Mouse (Mus musculus): ENCODE results near the gene Kcnk16. TPM values are rescaled to one million over a fixed set of nuclear protein-coding genes. Genes with fewer than 3 reads are reported as not detected.

Gene Kcnk16
- total RNA-seq, 2 experiments from 2014 or later, result not detected

DNA sequence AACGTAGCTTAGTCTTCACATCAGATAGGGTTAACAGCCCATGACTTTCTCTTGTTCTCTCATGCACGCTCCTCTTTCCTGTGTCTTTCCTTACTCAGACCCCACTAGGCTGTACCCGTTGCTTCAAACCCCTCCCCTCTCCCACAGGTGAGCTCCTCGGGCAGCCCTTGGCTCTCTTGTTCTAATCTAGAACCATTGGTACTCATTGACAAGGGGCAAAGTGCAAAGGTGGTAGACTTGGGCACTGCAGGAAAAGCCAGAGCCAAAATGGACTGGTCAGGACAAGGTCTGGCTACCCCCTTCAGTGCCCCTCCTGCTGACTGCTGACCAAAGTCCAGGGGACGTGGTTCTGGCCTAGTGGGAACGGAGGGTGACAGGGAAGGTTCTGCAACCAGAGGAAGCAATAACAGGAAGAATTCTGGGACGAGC lies 38.9 kb downstream of the Kcnk16 start:
- DNase-seq, result no peak

DNA sequence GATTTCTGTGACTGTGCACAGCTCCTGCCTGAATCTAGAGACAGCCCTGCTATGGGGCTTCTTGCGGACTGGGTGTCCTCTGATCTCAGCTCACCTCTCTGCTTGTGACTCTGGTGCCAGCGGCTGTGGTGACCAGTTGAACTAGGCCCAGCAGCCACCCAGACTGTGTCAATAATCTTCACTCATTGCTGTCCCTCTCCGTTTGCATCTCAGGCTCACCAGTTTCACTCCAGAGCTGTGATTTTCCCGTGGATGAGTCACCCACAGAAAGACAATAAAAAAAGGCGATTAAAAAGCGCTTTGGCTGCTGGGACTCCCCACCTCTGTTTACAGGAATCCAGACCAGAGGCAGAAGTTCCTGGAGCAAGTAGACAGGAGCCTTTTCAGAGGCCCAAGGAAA lies 39.6 kb downstream of the Kcnk16 start:
- DNase-seq, result no peak

DNA sequence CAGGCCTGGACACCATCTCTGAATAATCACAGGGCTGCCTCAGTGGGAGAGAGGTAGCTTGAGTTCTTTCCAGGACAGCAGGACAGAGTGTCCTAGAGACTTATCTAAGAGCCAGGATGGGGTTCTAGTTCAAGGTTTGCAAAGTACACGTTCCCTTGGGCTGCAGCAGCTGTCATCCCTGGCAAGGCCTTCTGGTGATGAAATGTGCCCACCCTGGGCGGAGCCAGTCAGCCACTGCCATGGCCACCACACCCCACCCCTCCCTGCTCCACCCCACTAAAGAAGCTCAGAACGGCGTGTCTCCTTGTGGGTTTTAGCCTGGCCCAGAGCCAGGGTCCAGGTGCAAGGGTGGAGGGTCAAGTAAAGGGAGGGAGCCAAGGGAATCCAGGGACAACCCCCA lies 40.7 kb downstream of the Kcnk16 start:
- peak; percentile 42 for DNase-seq

DNA sequence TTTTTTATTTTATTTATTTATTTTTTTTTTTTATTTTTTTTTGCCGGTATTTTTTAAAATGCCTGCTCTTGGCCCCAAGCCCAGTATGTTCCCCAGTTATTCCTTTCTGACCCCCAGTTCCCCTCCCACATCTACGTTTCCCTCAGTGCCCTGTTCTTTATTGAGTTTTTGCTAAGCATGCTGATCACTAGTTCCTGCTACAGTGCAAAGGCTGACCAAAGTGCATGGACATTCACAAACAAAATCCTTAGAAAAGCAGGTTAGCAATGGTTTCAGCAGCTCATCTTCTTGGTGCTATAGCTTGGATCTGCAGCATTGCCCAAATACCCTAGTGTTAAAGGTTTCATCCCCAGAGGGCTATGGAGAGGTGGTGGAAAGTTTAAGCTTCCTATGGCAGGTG lies 42.0 kb downstream of the Kcnk16 start:
- DNase-seq, result no peak

DNA sequence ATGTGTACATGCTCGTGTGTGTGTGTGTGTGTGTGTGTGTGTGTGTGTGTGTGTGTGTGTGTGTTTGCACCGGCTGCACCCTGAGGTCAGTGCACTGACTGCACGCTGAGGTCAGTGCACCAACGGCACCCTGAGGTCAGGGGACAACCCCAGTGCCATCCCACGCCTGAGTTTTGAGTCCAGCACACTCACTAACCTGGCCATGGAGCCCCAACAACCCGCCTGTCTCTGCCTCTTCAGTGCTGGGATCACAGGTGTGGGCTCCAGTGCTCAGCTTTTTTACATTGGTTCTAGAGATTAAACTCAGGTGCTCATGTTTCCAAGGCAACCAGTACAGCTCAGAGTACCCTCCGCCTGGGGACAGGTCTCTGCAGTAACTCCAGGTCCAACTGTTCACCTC lies 42.5 kb downstream of the Kcnk16 start:
- DNase-seq, result no peak

DNA sequence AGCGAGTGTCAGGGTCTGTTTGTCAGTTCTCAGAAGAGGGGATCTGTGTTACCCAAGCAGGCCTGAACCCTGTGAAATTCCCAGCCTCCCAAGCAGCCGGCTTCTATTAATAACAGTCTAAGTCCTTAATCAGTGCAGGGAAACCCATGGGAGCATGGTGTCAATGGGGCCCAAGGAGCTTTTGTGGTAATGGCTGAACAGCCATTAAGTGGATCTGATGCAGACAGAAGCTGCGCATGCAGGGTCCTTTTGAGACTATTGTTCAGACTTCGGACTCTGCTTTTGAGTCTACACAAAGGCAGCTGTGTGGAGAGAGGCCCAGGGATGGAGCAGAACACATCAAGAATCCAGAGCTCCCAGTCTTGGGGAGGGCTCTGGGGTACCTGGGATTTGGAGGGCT lies 43.5 kb downstream of the Kcnk16 start:
- no peak for DNase-seq

DNA sequence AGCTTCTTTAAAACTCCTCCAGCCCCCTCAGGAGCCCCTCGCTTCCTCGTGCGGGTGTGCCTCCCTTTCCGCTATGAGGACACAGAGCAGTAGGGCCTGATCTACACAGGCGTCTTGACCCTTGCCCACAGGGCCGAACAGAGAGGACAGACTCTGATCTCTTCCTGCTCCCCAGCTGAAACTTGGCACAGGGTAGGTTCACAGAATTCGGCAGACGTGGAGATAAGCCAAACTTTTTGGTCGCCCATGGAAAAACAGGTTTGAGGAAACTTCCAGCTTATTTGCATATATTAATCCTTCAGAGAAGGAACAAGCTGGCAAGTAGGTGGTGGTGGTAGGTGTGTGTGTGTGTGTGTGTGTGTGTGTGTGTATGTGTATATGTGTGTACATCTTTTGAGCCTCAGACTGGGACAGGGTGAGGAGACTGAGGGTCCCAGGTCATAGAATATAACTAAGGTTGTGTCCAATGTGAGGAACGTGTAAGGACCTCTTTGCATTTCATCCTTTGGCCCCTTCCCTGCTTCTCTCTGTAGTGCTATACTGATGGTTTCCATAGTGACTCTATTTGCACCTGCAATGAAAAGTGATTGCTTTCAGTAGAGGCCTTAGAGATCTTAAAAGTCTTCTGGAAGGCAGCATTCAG lies 44.3 kb downstream of the Kcnk16 start:
- no peak for DNase-seq

DNA sequence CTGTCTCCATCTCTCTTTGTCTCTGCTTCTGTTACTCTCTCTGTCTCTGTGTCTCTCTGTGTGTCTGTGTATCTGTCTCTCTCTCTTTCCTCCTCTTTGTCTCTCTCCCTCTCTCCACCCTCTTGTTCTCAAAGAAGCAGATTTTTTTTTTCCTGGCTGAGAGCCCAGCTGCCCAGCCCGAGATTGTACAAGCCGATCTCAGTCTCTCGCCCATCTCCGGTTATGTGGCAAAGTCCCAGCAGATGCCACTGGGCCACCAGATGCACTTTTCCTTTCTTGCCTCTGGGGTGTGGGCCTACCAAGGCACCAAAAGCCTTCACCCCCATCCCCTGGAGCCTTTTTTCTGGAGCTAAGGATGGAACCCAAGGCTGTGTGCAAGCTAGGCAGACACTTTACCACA lies 44.8 kb downstream of the Kcnk16 start:
- no peak for DNase-seq

DNA sequence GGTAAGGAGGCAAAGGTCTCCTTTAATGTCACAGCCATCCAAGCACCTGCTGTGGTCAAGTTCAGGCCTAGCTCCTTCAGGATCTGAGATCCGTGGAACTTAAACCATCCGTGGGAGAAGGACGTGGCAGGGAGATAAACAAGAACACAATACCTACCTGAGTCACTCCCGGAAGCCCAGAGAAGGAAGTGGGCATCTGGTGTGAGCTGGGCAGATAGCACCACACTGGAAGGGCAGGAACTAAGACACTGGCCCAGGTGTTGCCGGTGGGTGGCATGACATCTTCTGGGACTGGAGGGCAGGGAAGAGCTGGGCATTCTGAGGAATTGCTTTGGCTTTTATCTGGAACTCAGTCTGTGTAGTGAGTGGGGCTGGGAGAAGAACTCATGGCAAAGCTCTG lies 45.7 kb downstream of the Kcnk16 start:
- DNase-seq, result no peak

DNA sequence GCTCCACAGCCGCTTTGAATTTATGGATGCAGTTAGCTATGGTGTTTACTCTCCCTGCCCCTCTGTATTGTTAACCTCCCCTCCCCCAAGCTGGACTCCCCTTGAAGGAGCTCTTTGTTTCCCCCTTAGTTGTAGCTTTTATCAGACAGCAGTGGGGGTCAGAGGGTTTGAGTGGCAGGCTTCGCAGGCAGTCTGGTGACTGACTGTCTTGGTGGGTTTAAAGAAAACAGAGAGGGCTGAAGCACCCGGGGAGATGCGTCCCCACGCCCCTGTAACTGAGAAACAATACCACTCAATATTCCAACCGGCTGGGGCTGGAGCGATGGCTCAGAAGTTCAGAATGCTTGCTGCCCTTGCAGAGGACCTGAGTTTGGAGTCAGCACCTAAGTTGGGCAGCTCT lies 47.9 kb downstream of the Kcnk16 start:
- no peak for DNase-seq

DNA sequence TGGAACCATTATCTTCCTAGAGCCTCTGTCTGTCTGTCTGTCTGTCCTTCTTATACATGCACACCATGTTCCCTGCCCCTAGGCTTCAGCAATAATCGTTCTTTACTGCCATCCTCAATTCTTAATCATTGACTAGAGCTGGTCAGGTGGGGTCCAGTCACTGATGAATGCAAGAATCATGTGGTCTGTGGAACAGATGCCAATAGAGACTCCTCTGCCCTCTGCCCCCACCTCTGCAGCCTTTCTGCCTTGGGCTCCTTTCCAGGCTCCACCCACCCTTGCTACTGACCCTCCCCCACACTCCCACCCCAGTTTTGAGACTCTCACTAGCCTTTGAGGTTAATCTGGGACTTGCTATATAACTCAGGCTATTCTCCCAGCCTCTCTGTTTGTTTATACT lies 49.1 kb downstream of the Kcnk16 start:
- no peak for DNase-seq

DNA sequence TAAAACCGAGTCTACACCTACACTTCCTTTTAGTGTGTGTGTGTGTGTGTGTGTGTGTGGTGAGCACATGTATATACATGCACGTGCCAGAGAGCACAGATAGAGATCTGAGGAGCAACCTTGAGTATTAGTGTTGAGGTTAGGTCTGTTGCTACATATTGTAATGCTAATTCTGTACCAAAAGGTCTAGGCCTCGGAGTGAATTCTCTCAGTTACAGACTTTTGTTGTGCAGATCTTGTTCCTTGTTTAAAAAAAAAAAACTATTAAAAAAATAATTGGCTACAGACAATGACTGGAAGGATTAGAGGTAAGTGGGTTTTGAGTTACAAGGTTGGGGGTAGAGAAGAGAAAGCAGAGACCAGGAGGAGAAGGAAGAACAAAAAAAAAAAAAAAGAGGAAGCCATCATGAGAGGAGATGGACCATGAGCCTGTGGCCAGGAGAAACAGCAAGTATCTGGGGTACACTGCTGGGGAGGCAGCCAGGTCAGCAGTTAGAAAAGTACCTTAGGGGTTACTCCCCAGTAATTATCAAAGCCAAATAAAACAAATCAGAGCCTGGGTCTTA lies 51.6 kb downstream of the Kcnk16 start:
- DNase-seq, result no peak

DNA sequence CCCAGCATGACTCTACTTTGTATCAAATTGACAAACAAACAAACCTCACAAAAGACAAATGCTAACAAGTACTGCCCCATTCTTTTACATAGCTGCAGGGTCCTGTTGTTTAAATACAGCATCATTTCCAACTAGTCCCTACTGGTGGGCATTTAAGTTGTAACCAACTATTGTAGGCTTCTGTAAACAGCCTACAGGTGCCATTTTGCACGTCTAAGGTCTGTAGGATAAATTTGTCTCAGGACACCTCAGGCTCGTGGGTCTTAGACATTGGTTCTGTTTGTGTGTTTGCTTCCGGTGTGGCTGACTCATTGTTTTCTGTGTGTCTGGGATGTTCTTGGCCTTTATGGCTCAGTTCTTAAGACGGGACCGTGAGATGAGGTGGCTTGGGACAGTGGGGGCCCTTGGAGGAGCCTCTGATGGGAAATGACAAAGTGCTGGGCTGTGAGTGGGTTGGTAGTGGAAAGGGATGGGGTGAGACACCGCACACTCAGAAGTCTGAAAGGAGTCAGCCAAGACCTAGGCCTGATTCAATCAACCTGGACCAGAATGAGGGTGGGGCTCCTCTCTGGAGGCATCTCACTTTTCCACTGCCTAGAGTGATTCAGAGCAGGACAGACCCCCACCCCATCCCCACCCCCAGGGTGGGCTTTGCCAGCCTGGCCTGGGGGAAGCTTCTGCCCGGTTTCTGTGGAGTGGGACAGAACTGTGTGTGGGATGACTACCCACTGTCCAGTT lies 52.3 kb downstream of the Kcnk16 start:
- DNase-seq, result no peak

DNA sequence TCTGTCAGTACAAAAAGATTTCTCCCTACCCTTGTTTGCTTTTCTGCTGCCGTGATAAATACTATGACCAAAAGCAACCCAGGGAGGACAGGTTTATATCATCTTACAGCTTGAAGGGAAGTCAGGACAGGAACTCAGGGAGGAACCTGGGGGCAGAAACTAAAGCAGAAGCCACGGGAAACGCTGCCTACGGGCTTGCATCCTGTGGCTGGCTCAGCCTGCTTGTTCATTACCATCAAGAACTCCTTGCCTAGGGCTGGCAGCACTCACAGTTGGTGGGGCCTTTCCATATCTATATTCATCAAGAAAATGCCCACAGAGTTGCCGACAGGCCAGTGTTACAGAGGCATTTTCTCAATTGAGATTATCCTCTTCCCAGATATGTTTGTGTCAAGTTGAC lies 53.2 kb downstream of the Kcnk16 start:
- no peak for DNase-seq

DNA sequence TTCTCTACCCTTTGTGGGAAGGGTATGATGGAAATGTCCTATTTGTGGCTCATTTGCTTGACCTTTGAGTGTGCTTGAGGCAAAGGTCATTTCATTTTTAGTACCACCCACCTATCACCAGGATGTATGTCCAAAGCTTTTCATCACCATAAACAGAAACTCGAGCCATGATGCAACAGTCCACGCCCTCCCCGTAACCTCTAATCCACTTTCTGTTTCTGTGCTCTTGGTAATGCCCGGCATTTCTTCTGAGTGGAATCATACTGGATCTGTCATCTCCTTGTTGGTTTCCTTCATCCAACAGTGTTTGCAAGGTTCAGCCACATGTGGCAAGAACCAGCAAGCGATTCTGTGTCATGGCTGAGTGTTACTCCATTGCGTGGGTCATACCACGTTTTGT lies 54.9 kb downstream of the Kcnk16 start:
- DNase-seq, result no peak

DNA sequence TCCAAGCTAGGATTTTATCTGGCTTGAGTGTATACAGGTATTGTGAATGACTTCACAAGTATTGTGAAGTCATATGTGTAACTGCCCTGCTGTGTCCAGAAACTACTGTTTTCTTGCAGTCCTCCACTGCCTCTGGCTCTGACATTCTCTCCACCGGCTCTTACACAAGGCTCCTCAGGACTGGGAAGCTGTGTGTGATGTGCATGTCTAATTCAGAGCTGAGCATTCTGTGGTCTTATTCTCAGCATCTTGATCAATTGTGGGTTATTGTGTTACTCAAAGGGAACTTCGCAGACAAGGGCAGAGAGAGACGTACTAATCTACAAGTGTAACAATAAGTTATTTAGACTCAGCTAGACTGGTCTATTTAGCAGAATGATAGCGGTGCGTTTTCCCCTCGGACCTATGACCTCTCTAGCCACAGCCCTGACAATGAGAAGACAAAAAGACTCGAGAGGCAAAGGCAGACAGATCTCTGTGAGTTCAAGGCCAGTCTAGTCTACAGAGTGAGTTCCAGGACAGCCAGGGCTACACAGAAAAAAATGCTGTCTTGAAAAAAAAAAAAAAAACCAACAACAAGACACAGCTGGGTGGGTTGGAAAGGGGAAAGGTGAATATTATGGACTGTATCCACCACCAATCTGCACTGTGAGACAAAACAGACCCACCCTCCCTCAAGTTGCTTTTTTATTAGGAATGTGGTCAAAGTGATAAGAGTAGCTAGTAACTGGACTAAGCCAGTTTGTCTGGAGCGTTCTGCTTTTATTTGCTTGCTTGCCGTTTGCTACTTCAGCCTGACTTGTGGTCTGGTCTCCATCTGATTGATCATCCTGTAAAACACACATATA lies 57.0 kb downstream of the Kcnk16 start:
- DNase-seq, result no peak

Other genes with a start within 250 kb of the Kcnk16 start
- 1 to 10 TPM; 2.0 to 3.0 TPM for gene Saysd1, start 130.7 kb downstream of the Kcnk16 start, total RNA-seq (2021)
- gene Kcnk5, start 87.4 kb downstream of the Kcnk16 start, total RNA-seq (2021), result under 1 TPM; 0.28 to 0.70 TPM
- 10 to 100 TPM; 32.5 to 33.7 TPM for gene Nudt13, start 25.5 kb upstream of the Kcnk16 start, total RNA-seq (2021)
- 10 to 100 TPM; 27.0 to 28.3 TPM for gene Ecd, start 78.9 kb upstream of the Kcnk16 start, total RNA-seq (2021)
- gene Fam149b, start 79.0 kb upstream of the Kcnk16 start, total RNA-seq (2021), result 10 to 100 TPM; 19.7 to 20.8 TPM
- gene Dnajc9, start 119.7 kb upstream of the Kcnk16 start, total RNA-seq (2021), result 1 to 10 TPM; 9.1 to 9.3 TPM
- gene Mrps16, start 124.4 kb upstream of the Kcnk16 start, total RNA-seq (2021), result 10 to 100 TPM; 39.9 to 48.4 TPM
- gene Cfap70, start 183.0 kb upstream of the Kcnk16 start, total RNA-seq (2021), result under 1 TPM; 0.24 to 0.28 TPM
- gene Anxa7, start 210.9 kb upstream of the Kcnk16 start, total RNA-seq (2021), result 10 to 100 TPM; 22.0 to 27.4 TPM
- 10 to 100 TPM in 1 of 2 experiments, 1 to 10 TPM in 1; 3.2 to 27.2 TPM for gene Mss51, start 227.7 kb upstream of the Kcnk16 start, total RNA-seq (2021)

All from gastrocnemius, postnatal 25 days (tissue).